Mouse (Mus musculus) thymus, postnatal 0 days (tissue): ENCODE measurements around the gene Zfp281. TPM values are rescaled to one million over a fixed set of nuclear protein-coding genes. Genes with fewer than 3 reads are reported as not detected.

Source experiments
- DNase-seq: peaks from one replicate; pipeline ENCODE4 v3.0.0-alpha.2; 2015; ENCODE audit warnings: low spot score
- polyA plus RNA-seq: library from polyadenylated mRNA; unstranded; fragments of >200 nt; fragmentation: Nextera tagmentation; extraction: Ambion mirVana; gene quantifications from 2 replicates; pipeline ENCODE4 v1.2.1, GENCODE M21; 2015

Zfp281 gene
- polyA plus RNA-seq: 18.0 and 19.5 TPM in 2 replicates

DNA sequence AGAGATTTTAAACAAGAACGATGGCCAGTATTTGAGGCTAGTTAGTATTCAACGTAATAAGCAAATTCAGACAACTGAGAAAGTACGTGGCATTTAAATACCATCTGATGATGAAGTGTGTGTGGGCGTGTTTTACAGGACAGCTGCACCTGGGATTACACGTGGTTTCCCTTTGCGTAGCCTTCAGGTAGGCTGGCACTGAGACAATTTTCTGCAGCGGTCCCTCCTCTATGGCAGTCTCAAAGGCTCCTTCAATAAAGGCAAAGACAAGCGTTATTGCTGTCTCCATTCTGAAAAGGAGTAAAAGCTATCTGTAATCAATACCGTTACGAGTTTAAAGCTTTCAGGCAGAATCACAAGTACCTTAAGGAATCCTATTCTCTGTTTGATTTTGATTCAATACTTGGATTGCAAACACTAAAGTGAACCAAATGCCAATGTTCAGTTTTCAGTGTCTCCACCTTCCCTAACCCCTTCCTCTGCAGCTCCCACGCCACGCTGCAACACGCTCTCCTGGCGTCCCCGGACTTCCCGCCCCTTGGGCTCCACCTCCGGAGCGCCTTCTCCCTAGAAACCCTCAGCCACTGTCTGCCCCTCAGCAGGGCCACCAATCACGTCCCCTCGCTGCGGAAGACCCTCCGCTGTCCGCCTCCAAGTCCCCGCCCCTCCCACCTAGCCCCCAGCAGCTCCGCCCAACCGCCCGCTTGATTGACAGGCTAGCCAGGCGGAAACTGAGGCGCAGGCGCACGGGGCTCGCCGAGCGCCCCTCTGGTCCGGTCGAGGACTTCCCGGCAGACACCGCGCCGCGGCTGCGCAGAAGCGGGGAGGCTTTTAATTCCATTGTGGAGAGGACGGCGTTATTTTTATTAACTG is at the start of gene Zfp281:
Gene Zfp281 (plus strand): TSS at position 756 of the 873 bp plus-strand sequence.
- peak; percentile 96 for DNase-seq

- no peak for DNase-seq
These were observed 46.6 kb upstream of the Zfp281 start for GRCm38 (mm10) chr1:136577890-136578663.

DNA sequence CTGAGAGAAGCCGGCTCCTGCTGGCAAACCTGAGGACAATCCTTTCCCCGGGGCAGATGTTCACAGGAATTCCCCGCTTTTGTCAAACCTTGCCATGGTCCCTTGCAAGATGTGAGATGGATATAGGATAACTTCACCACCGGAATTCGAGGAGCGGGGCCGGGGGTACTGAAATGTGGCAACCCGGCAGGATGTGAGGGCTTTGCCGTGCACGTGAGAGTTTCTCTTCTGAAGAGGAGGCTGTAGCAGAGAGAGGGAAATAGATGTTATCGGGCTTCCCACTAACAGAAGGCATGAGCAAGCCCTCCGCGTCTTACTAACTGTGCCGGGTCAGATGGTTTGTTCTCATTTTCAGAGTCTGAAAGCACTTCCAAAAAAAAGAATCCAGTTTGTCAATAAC is 45.3 kb upstream of the Zfp281 start:
- peak; percentile 65 for DNase-seq

DNA sequence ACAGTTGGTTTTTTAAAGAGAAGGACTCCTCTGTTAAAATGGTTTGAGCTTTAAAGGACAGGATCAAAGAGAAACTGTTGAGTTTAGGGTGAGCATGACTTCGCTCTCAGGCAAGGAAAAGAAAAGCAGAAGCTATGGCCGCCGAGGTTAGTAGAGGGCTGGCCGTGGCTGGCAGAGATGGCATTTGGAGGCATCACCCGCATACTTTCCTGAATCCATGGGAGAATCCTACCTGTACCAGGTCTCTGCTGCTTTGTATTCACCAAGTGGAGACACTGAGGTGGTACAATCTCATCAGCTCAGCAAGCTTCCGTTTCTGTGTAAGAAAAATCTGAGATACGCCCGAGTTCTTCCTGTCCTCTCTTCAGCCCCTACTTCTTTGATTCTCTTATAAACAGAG is 44.4 kb upstream of the Zfp281 start:
- DNase-seq: peak; percentile 13

- no peak for DNase-seq
These were observed 42.9 kb upstream of the Zfp281 start for GRCm38 (mm10) chr1:136581841-136582240.

- no peak for DNase-seq
These were observed 36.8 kb upstream of the Zfp281 start for GRCm38 (mm10) chr1:136587761-136588405.

- DNase-seq: no peak
These were observed 35.8 kb upstream of the Zfp281 start for GRCm38 (mm10) chr1:136588908-136589307.

GRCm38 (mm10) chr1:136592741-136593140 is 32.0 kb upstream of the Zfp281 start:
- no peak for DNase-seq

DNA sequence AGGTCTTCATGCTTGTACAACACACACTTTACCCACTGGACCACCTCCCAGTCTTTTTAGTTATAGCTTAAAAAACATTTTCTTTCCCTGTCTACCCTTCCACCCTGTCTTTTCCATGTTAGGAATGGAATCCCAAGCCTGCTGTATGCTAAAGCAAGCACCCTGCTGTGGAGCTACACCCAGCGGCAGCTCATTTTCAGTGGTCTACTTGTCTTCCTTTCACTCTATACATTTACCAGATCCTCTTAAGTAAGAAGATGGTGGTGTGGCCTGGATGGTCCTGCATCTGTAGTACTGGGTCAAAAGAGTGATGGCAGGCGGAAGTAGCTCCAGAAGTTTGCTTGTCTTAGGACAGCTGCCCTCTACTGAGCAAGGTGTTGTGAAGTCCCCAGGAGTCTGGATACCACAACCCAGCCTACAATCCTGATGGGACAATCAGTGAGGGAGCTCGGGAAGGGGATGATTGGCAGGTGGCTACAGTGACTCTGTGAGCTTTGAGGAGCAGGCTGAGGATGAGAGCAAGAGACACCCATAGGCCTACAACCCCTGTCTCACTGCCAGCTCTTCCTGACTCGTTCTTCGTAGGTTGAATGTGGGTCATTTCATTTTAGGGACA is 30.4 kb upstream of the Zfp281 start:
- DNase-seq: no peak

- DNase-seq: no peak
These were observed 27.9 kb upstream of the Zfp281 start for GRCm38 (mm10) chr1:136596821-136597220.

DNA sequence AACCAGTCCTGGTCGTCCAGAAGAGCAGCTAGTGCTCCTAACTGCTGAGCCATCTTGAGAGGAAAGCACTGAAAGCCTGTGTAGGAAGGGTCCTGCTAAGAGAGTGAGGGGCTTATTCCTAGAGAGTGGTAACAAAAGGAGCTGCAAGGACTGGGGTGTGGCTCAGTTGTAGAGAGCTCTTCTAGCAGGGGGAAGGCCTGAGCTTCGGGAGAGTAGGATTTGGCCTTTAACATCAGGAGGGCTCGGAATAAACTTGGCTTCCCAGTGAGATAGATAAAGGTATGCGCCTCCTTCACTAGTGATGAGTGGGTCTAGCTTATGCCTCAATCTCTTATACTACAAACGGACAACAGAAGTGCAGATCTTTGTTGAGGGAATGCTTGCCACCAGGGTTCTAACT is 26.4 kb upstream of the Zfp281 start:
- DNase-seq: no peak

DNA sequence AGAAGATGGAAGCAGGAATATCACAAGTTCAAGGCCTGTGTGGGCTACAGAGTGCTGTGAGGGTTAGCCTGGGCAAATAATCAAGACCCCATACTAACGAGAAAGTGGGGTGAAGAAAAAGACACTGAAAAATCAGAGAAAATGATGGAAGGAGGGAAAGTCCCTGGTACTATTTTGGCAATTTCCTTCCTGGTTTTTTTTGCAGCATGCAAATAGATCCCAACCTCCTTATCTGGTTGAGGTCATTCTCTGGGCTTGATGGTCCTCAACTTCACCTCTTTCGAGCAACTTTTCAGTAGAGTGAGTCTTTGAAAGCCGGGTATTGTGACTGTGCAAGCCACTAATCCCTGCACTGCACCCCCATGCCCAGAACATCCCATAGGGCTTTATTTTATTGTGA is 24.6 kb upstream of the Zfp281 start:
- DNase-seq: no peak

- DNase-seq: peak; percentile 56
These were observed 23.9 kb upstream of the Zfp281 start for GRCm38 (mm10) chr1:136600647-136601345.

GRCm38 (mm10) chr1:136601346-136601888 is 23.3 kb upstream of the Zfp281 start:
- DNase-seq: no peak

GRCm38 (mm10) chr1:136602303-136602702 is 22.4 kb upstream of the Zfp281 start:
- DNase-seq: no peak

DNA sequence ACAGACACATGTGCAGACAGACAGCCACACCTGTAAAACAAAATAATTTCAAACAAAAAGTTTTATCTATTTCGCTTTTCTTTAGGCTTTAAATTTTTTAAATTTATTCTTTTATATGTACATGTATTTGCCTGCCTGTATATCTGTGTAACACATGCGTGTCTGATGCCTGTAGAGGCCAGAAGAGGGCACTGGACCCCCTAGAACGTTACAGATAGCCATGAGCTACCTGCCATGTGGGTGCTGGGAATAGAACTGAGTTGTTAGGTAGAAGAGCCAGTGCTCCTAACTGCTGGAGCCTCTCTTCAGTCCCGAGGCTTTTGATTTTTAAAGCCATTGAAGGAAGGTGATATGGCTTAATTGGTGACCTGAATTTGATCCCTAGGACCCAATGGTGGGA is 20.5 kb upstream of the Zfp281 start:
- no peak for DNase-seq

DNA sequence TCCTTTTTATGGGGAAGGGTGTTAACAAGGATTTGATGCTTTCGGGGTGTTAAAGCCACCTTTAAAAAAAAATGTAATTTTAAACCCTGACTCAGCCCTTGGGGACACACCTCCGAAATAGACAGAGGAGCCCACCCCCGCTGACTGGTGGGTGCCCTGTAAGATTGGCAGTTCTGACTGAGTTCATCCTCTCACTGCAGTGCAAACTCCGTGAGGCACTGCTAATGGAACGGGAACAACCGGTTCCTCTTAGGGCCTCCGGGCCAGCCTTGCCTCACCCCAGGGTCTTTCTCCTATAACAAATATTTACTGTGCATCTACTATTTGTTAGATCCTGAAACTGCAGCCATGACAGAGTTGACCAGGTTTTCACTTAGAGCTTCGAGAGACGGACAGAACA is 18.9 kb upstream of the Zfp281 start:
- DNase-seq: no peak

GRCm38 (mm10) chr1:136606278-136606677 is 18.4 kb upstream of the Zfp281 start:
- DNase-seq: no peak

- no peak for DNase-seq
These were observed 16.1 kb upstream of the Zfp281 start for GRCm38 (mm10) chr1:136608339-136609261.
